Mouse (Mus musculus): ENCODE measurements at regions not wholly inside any gene's neighbourhood (a gene's known extent, or its start where the extent isn't known, plus 50 kb on each side); places are given as distances from the start of the nearest gene placed in this dataset.

- H3K9ac ChIP-seq (ENCODE audit: control insufficient read depth, low read depth, low read length, poor library complexity, severe bottlenecking): no peak overlapping the region
- DNase-seq (ENCODE audit: low read depth, low spot score): no peak
- H3K27me3 ChIP-seq (ENCODE audit: control insufficient read depth in 1 of 2, insufficient read depth in 2 of 2, low read length in 2 of 2): no peaks in the 10 kb centered on the region
- H3K4me1 ChIP-seq (ENCODE audit: control insufficient read depth in 1 of 2, insufficient read depth in 2 of 2, low read length in 2 of 2): no peaks in the 10 kb centered on the region
- no peaks in the 10 kb centered on the region for H3K9me3 ChIP-seq (replicated peaks; ENCODE audit: insufficient read depth, low read length)
- TF ChIP-seq MYB (IDR thresholded peaks at IDR 0.05; ENCODE audit: low read depth, low read length): no peak
- no peak for TF ChIP-seq E2F4 (IDR thresholded peaks at IDR 0.05; ENCODE audit: borderline replicate concordance, low read depth, low read length)
- TF ChIP-seq POLR2AphosphoS5 (IDR thresholded peaks at IDR 0.05; ENCODE audit: borderline replicate concordance, low read depth, low read length): no peak
- TF ChIP-seq CTCF (IDR thresholded peaks at IDR 0.05 in 2 of 3, conservative IDR thresholded peaks at IDR 0.05 in 1 of 3; ENCODE audit: control insufficient read depth in 1 of 3, insufficient read depth in 1 of 3, low read depth in 2 of 3, low read length in 3 of 3, poor library complexity in 1 of 3, severe bottlenecking in 1 of 3): no peak
- TF ChIP-seq ELF1 (IDR thresholded peaks at IDR 0.05; ENCODE audit: low read depth, low read length): no peak
- TF ChIP-seq UBTF (IDR thresholded peaks at IDR 0.05; ENCODE audit: borderline replicate concordance, insufficient read depth, low read depth, low read length): no peak
- TF ChIP-seq ZNF384 (IDR thresholded peaks at IDR 0.05; ENCODE audit: low read depth, low read length): no peak
- TF ChIP-seq MXI1 (IDR thresholded peaks at IDR 0.05; ENCODE audit: low read depth, low read length): no peak
- no peak for TF ChIP-seq USF2 (IDR thresholded peaks at IDR 0.05; ENCODE audit: borderline replicate concordance in 1 of 2, insufficient read depth in 1 of 2, low read depth in 1 of 2, low read length in 2 of 2)
- no peak for TF ChIP-seq RAD21 (IDR thresholded peaks at IDR 0.05; ENCODE audit: low read depth, low read length)
- TF ChIP-seq CHD2 (IDR thresholded peaks at IDR 0.05; ENCODE audit: low read length): no peak
- no peak for TF ChIP-seq EP300 (IDR thresholded peaks at IDR 0.05; ENCODE audit: low read depth in 1 of 2, low read length in 2 of 2)
- no peaks in the 10 kb centered on the region for H3K36me3 ChIP-seq (ENCODE audit: control insufficient read depth in 1 of 2, insufficient read depth in 2 of 2, low read length in 2 of 2)
- H3K4me3 ChIP-seq (ENCODE audit: control insufficient read depth in 1 of 2, insufficient read depth in 1 of 2, low read depth in 2 of 2, low read length in 2 of 2): no peak overlapping the region
- H3K27ac ChIP-seq (ENCODE audit: control insufficient read depth, low read depth, low read length): no peak overlapping the region
- H3K79me2 ChIP-seq (ENCODE audit: control insufficient read depth, insufficient read depth, low read length, poor library complexity): no peaks in the 10 kb centered on the region
Observed at GRCm38 (mm10) chr10:125749031-125749585, 216.9 kb upstream of the Lrig3 start.

- Histone ChIP-seq H3K4me1 (ENCODE audit: control insufficient read depth in 1 of 2, insufficient read depth in 2 of 2, low read length in 2 of 2) (no peaks in the 10 kb centered on the region), H3K27me3 (ENCODE audit: control insufficient read depth in 1 of 2, insufficient read depth in 2 of 2, low read length in 2 of 2) (no peaks in the 10 kb centered on the region), H3K9ac (ENCODE audit: control insufficient read depth, low read depth, low read length, poor library complexity, severe bottlenecking) (no peak overlapping the region), H3K27ac (ENCODE audit: control insufficient read depth, low read depth, low read length) (no peak overlapping the region), H3K4me3 (ENCODE audit: control insufficient read depth in 1 of 2, insufficient read depth in 1 of 2, low read depth in 2 of 2, low read length in 2 of 2) (no peak overlapping the region), H3K36me3 (ENCODE audit: control insufficient read depth in 1 of 2, insufficient read depth in 2 of 2, low read length in 2 of 2) (no peaks in the 10 kb centered on the region), H3K9me3 (replicated peaks; ENCODE audit: insufficient read depth, low read length) (no peaks in the 10 kb centered on the region), H3K79me2 (ENCODE audit: control insufficient read depth, insufficient read depth, low read length, poor library complexity) (no peaks in the 10 kb centered on the region)
- no peak for DNase-seq (ENCODE audit: low read depth, low spot score)
- no peak for TF ChIP-seq ELF1 (IDR thresholded peaks at IDR 0.05; ENCODE audit: low read depth, low read length)
- no peak for TF ChIP-seq CTCF (IDR thresholded peaks at IDR 0.05 in 2 of 3, conservative IDR thresholded peaks at IDR 0.05 in 1 of 3; ENCODE audit: control insufficient read depth in 1 of 3, insufficient read depth in 1 of 3, low read depth in 2 of 3, low read length in 3 of 3, poor library complexity in 1 of 3, severe bottlenecking in 1 of 3)
- no peak for TF ChIP-seq ZMIZ1 (IDR thresholded peaks at IDR 0.05; ENCODE audit: low read depth, low read length)
- no peak for TF ChIP-seq JUND (IDR thresholded peaks at IDR 0.05; ENCODE audit: low read depth, low read length)
- no peak for TF ChIP-seq ZNF384 (IDR thresholded peaks at IDR 0.05; ENCODE audit: low read depth, low read length)
- no peak for TF ChIP-seq GABPA (IDR thresholded peaks at IDR 0.05; ENCODE audit: low read depth, low read length)
- TF ChIP-seq ZC3H11A (IDR thresholded peaks at IDR 0.05; ENCODE audit: low read depth, low read length): no peak
- no peak for TF ChIP-seq EP300 (IDR thresholded peaks at IDR 0.05; ENCODE audit: low read depth in 1 of 2, low read length in 2 of 2)
- no peak for TF ChIP-seq MYC (IDR thresholded peaks at IDR 0.05; ENCODE audit: low read depth, low read length)
- TF ChIP-seq TAL1 (IDR thresholded peaks at IDR 0.05; ENCODE audit: low read length): no peak
- no peak for TF ChIP-seq MAFK (IDR thresholded peaks at IDR 0.05; ENCODE audit: borderline replicate concordance, low read depth, low read length)
- TF ChIP-seq MAX (IDR thresholded peaks at IDR 0.05; ENCODE audit: low read length): no peak
- no peak for TF ChIP-seq POLR2AphosphoS2 (IDR thresholded peaks at IDR 0.05; ENCODE audit: low read length)
- TF ChIP-seq POLR2A (IDR thresholded peaks at IDR 0.05; ENCODE audit: control insufficient read depth in 1 of 2, insufficient read depth in 1 of 2, low read depth in 1 of 2, low read length in 2 of 2, poor library complexity in 1 of 2): no peak
- no peak for TF ChIP-seq GATA1 (IDR thresholded peaks at IDR 0.05; ENCODE audit: low read depth, low read length)
- TF ChIP-seq SIN3A (IDR thresholded peaks at IDR 0.05; ENCODE audit: low read length): no peak
- no peak for TF ChIP-seq POLR2AphosphoS5 (IDR thresholded peaks at IDR 0.05; ENCODE audit: borderline replicate concordance, low read depth, low read length)
- no peak for TF ChIP-seq CHD1 (IDR thresholded peaks at IDR 0.05; ENCODE audit: low read depth, low read length)
- TF ChIP-seq SMC3 (IDR thresholded peaks at IDR 0.05; ENCODE audit: low read depth, low read length): no peak
Observed at GRCm38 (mm10) chr10:125752506-125753218, 213.3 kb upstream of the Lrig3 start.
